In genomic region chr4:152039831-152040310, GRCm38 (mm10) we compare ENCODE assay signal across 8 mouse cellular contexts. TPM values are rescaled to one million over a fixed set of nuclear protein-coding genes. Genes with fewer than 3 reads are reported as not detected.
A peak's percentile ranks its signal among the peaks of the same experiment; 100 is the strongest.
DNase-seq lines count a peak whose midpoint lies in the region; ATAC-seq and TF ChIP-seq lines count a peak whose summit lies in the region.

No protein-coding gene starts in this region.

- intact Hi-C loops in heart, postnatal 25 days (cut with DNase I), result loop anchor here (2.0 to 5.0 kb wide), 3 partner anchors 47 to 59 kb away; no protein-coding TSS in a partner anchor

- H3K4me3 ChIP-seq in heart, embryonic 15.5 days, result peak overlapping the region; percentile 99
- H3K4me3 ChIP-seq in bone marrow, adult 2 months (replicated peaks; ENCODE audit: control insufficient read depth, low read depth, low read length), result peak overlapping the region; percentile 86
- peak overlapping the region; percentile 100 for H3K4me3 ChIP-seq in hindbrain, embryonic 10.5 days

- TF ChIP-seq POLR2A in bone marrow, adult 2 months (IDR thresholded peaks at IDR 0.05; ENCODE audit: borderline replicate concordance, control insufficient read depth, low read depth, low read length), result no peak

- H3K27ac ChIP-seq in heart, embryonic 15.5 days, result no peak overlapping the region
- no peak overlapping the region for H3K27ac ChIP-seq in bone marrow, adult 2 months (ENCODE audit: control insufficient read depth, insufficient read depth, low read depth, low read length, poor library complexity)
- H3K27ac ChIP-seq in hindbrain, embryonic 10.5 days, result peak overlapping the region; percentile 90

- no peak for ATAC-seq in heart, embryonic 15.5 days (replicated peaks; ENCODE audit: insufficient number of reproducible peaks, insufficient read depth, low FRiP score, low read depth)
- no peak for ATAC-seq in megakaryocyte progenitor cell, adult 5-6 weeks (replicated peaks; ENCODE audit: poor library complexity)

- TF ChIP-seq CTCF in bone marrow, adult 2 months (IDR thresholded peaks at IDR 0.05; ENCODE audit: control insufficient read depth, insufficient read depth, low read length), result no peak

- H3K36me3 ChIP-seq in heart, embryonic 15.5 days, result peaks cover 38% of the 10 kb centered on the region
- H3K36me3 ChIP-seq in hindbrain, embryonic 10.5 days, result peaks cover 40% of the 10 kb centered on the region

- DNase-seq in heart, postnatal 25 days (ENCODE audit: low spot score), result no peak
- no peak for DNase-seq in hindbrain, embryonic 10.5 days (ENCODE audit: low spot score)
- peak; percentile 5 for DNase-seq in mesoderm, embryonic 11.5 days (ENCODE audit: low read depth, low spot score)
- no peak for DNase-seq in layer of hippocampus, adult 8-10 months (ENCODE audit: low spot score in 2 of 2)
- no peak for DNase-seq in gastrocnemius, adult 18-20 months (ENCODE audit: low spot score)

- no peaks in the 10 kb centered on the region for H3K27me3 ChIP-seq in heart, embryonic 15.5 days
- H3K27me3 ChIP-seq in hindbrain, embryonic 10.5 days (ENCODE audit: insufficient read depth, poor library complexity, severe bottlenecking), result no peaks in the 10 kb centered on the region

- H3K9me3 ChIP-seq in heart, embryonic 15.5 days (replicated peaks), result no peaks in the 10 kb centered on the region
- no peaks in the 10 kb centered on the region for H3K9me3 ChIP-seq in hindbrain, embryonic 10.5 days

- peak overlapping the region; percentile 96 for H3K4me2 ChIP-seq in heart, embryonic 15.5 days

- peaks cover 18% of the 10 kb centered on the region for H3K4me1 ChIP-seq in heart, embryonic 15.5 days (replicated peaks)
- H3K4me1 ChIP-seq in bone marrow, adult 2 months (ENCODE audit: control insufficient read depth, insufficient read depth, low read length), result peaks cover 3% of the 10 kb centered on the region; the same call in 1 of the 2 replicates
- peaks cover 29% of the 10 kb centered on the region for H3K4me1 ChIP-seq in hindbrain, embryonic 10.5 days (replicated peaks)

- peak overlapping the region; percentile 92 for H3K9ac ChIP-seq in heart, embryonic 15.5 days

- 2% methylated on average over 25 of the region's 25 CpGs for WGBS in heart, embryonic 15.5 days
- WGBS in bone marrow, adult 2 months, result 3% methylated on average over 25 of the region's 25 CpGs
- WGBS in hindbrain, embryonic 10.5 days, result 5% methylated on average over 25 of the region's 25 CpGs

RNA-seq across cellular contexts. Expression of gene Nol9, which starts 0.8 kb away (rescaled TPM):
- 13.9 and 20.7 TPM in 2 replicates for polyA plus RNA-seq in heart, embryonic 15.5 days (2015; fragmentation: Nextera tagmentation; extraction: Ambion mirVana)
- total RNA-seq in heart, postnatal 25 days (2021), result 1 to 10 TPM; 8.6 to 9.6 TPM
- 8.1 and 11.9 TPM in 2 replicates for polyA plus RNA-seq in bone marrow, adult 2 months (2011; ENCODE audit: insufficient read depth, insufficient read length, low replicate concordance, missing spikeins)
- 37.7 and 38.9 TPM in 2 replicates for polyA plus RNA-seq in hindbrain, embryonic 10.5 days (2016; fragmentation: Nextera tagmentation; extraction: Ambion mirVana)
- total RNA-seq in megakaryocyte progenitor cell, adult 5-6 weeks (2015), result 26.9 and 28.4 TPM in 2 replicates
- 33.4 and 35.1 TPM in 2 replicates for total RNA-seq in megakaryocyte progenitor cell, adult 5-6 weeks (2017)
- total RNA-seq in layer of hippocampus, adult 8-10 months (2022), result 10 to 100 TPM; 18.3 to 21.0 (median 19.9) TPM
- 1 to 10 TPM; 8.7 to 9.5 TPM for total RNA-seq in gastrocnemius, adult 18-20 months (2021)

RNA-seq across cellular contexts. Expression of gene Tas1r1, which starts 1.5 kb away (rescaled TPM):
- 0.25 and 0.46 TPM in 2 replicates for polyA plus RNA-seq in heart, embryonic 15.5 days (2015; fragmentation: Nextera tagmentation; extraction: Ambion mirVana)
- under 1 TPM in 1 of 2 experiments, not detected in 1; 0.16 TPM for total RNA-seq in heart, postnatal 25 days (2021)
- polyA plus RNA-seq in bone marrow, adult 2 months (2011; ENCODE audit: insufficient read depth, insufficient read length, low replicate concordance, missing spikeins), result 1.0 TPM in 1 of 2 replicates, not detected in the other
- 0.65 and 0.67 TPM in 2 replicates for polyA plus RNA-seq in hindbrain, embryonic 10.5 days (2016; fragmentation: Nextera tagmentation; extraction: Ambion mirVana)
- total RNA-seq in megakaryocyte progenitor cell, adult 5-6 weeks (2015), result 0.71 and 0.91 TPM in 2 replicates
- 1.2 and 3.2 TPM in 2 replicates for total RNA-seq in megakaryocyte progenitor cell, adult 5-6 weeks (2017)
- 1 to 10 TPM in 1 of 4 experiments, under 1 TPM in 3; 0.72 to 1.1 (median 0.77) TPM for total RNA-seq in layer of hippocampus, adult 8-10 months (2022)
- under 1 TPM; 0.52 to 0.91 TPM for total RNA-seq in gastrocnemius, adult 18-20 months (2021)

RNA-seq across cellular contexts. Expression of gene Zbtb48, which starts 12.4 kb away (rescaled TPM):
- 10.6 and 14.1 TPM in 2 replicates for polyA plus RNA-seq in heart, embryonic 15.5 days (2015; fragmentation: Nextera tagmentation; extraction: Ambion mirVana)
- 1 to 10 TPM; 3.5 to 5.0 TPM for total RNA-seq in heart, postnatal 25 days (2021)
- polyA plus RNA-seq in bone marrow, adult 2 months (2011; ENCODE audit: insufficient read depth, insufficient read length, low replicate concordance, missing spikeins), result 7.7 and 21.0 TPM in 2 replicates
- 23.3 and 25.9 TPM in 2 replicates for polyA plus RNA-seq in hindbrain, embryonic 10.5 days (2016; fragmentation: Nextera tagmentation; extraction: Ambion mirVana)
- 7.4 and 10.3 TPM in 2 replicates for total RNA-seq in megakaryocyte progenitor cell, adult 5-6 weeks (2015)
- 4.8 and 6.6 TPM in 2 replicates for total RNA-seq in megakaryocyte progenitor cell, adult 5-6 weeks (2017)
- 10 to 100 TPM; 13.8 to 17.6 (median 15.8) TPM for total RNA-seq in layer of hippocampus, adult 8-10 months (2022)
- total RNA-seq in gastrocnemius, adult 18-20 months (2021), result 1 to 10 TPM; 2.2 to 3.1 TPM

RNA-seq across cellular contexts. Expression of gene Klhl21, which starts 31.3 kb away (rescaled TPM):
- 26.1 and 30.9 TPM in 2 replicates for polyA plus RNA-seq in heart, embryonic 15.5 days (2015; fragmentation: Nextera tagmentation; extraction: Ambion mirVana)
- 10 to 100 TPM; 69.8 to 76.2 TPM for total RNA-seq in heart, postnatal 25 days (2021)
- polyA plus RNA-seq in bone marrow, adult 2 months (2011; ENCODE audit: insufficient read depth, insufficient read length, low replicate concordance, missing spikeins), result 3.5 and 6.6 TPM in 2 replicates
- polyA plus RNA-seq in hindbrain, embryonic 10.5 days (2016; fragmentation: Nextera tagmentation; extraction: Ambion mirVana), result 7.7 and 8.7 TPM in 2 replicates
- 3.4 and 3.6 TPM in 2 replicates for total RNA-seq in megakaryocyte progenitor cell, adult 5-6 weeks (2015)
- 6.6 and 7.9 TPM in 2 replicates for total RNA-seq in megakaryocyte progenitor cell, adult 5-6 weeks (2017)
- total RNA-seq in layer of hippocampus, adult 8-10 months (2022), result 10 to 100 TPM; 19.3 to 24.2 (median 22.0) TPM
- total RNA-seq in gastrocnemius, adult 18-20 months (2021), result 100 to 1,000 TPM in 1 of 2 experiments, 10 to 100 TPM in 1; 98.5 to 113 TPM

RNA-seq across cellular contexts. Expression of gene Plekhg5, which starts 32.4 kb away (rescaled TPM):
- polyA plus RNA-seq in heart, embryonic 15.5 days (2015; fragmentation: Nextera tagmentation; extraction: Ambion mirVana), result 11.1 and 14.1 TPM in 2 replicates
- 10 to 100 TPM; 18.7 to 18.9 TPM for total RNA-seq in heart, postnatal 25 days (2021)
- polyA plus RNA-seq in bone marrow, adult 2 months (2011; ENCODE audit: insufficient read depth, insufficient read length, low replicate concordance, missing spikeins), result 6.5 and 6.6 TPM in 2 replicates
- polyA plus RNA-seq in hindbrain, embryonic 10.5 days (2016; fragmentation: Nextera tagmentation; extraction: Ambion mirVana), result 9.6 and 12.4 TPM in 2 replicates
- 0.66 and 1.2 TPM in 2 replicates for total RNA-seq in megakaryocyte progenitor cell, adult 5-6 weeks (2015)
- 1.6 and 2.6 TPM in 2 replicates for total RNA-seq in megakaryocyte progenitor cell, adult 5-6 weeks (2017)
- total RNA-seq in layer of hippocampus, adult 8-10 months (2022), result 100 to 1,000 TPM; 123 to 164 (median 145) TPM
- 1 to 10 TPM; 5.0 to 6.5 TPM for total RNA-seq in gastrocnemius, adult 18-20 months (2021)
